ENCODE assay signal across 24 mouse cellular contexts in the genomic region with DNA sequence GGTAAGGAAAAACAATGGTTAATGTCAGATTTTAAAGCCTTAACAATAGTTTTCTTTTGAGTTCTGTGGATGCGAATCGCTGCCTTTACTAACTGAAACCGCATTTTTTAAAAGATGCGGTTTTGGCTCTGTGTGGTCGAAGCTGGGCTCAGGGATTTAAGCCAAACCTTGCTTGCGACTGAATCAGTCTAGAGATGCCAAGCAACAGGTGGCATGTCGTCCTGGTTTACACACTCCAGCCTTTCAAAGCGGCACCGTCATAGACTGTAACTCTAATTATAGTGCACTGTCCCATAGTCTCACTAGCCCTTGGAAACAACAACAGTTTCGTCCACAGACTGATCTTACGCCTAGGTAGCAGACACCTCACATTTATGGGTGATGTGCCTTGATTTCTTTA.
"Had no signal": no experiment of that assay in that cellular context is flagged by ENCODE, and none has a peak within 500 bp of the region (broad histone marks: within the 10 kb centered on the region; RNA-seq: fewer than 3 reads in every experiment).

No protein-coding gene starts in this region.

- H3K4me2 ChIP-seq: heart, embryonic 12.5 days; hindbrain, embryonic 12.5 days; hindbrain, embryonic 14.5 days; intestine, embryonic 15.5 days; limb, embryonic 12.5 days; liver, embryonic 11.5 days; liver, embryonic 13.5 days had no signal

- DNase-seq: gastrocnemius, adult 2 months; gastrocnemius, postnatal 10 days; gastrocnemius, postnatal 25 days; heart, adult 18-20 months; heart, postnatal 10 days; heart, postnatal 4 days; kidney, adult 18-20 months; kidney, adult 8-10 months; kidney, postnatal 10 days; kidney, postnatal 25 days; kidney, postnatal 4 days; liver; liver, embryonic 13.5 days had no signal

- H3K4me3 ChIP-seq: gastrocnemius, adult 2 months; heart, embryonic 10.5 days; heart, embryonic 12.5 days; hindbrain, embryonic 10.5 days; hindbrain, embryonic 12.5 days; intestine, embryonic 15.5 days; layer of hippocampus, adult 2 months; left cerebral cortex, adult 2 months; limb, embryonic 10.5 days; limb, embryonic 12.5 days; liver, embryonic 13.5 days had no signal

- H3K36me3 ChIP-seq: heart, embryonic 12.5 days; hindbrain, embryonic 10.5 days; hindbrain, embryonic 12.5 days; intestine, embryonic 15.5 days; limb, embryonic 10.5 days; limb, embryonic 12.5 days; liver, embryonic 13.5 days had no signal

- H3K27me3 ChIP-seq: heart, embryonic 12.5 days; hindbrain, embryonic 12.5 days; intestine, embryonic 15.5 days; limb, embryonic 12.5 days; liver, embryonic 13.5 days had no signal
